Mouse (Mus musculus): Measurements from ENCODE around the gene Cr2. TPM values are rescaled to one million over a fixed set of nuclear protein-coding genes. Genes with fewer than 3 reads are reported as not detected.
A peak's percentile ranks its signal among the peaks of the same experiment; 100 is the strongest.

The Cr2 gene
- polyA plus RNA-seq, 1 experiment from 2014 or later = 2.7 TPM

DNA sequence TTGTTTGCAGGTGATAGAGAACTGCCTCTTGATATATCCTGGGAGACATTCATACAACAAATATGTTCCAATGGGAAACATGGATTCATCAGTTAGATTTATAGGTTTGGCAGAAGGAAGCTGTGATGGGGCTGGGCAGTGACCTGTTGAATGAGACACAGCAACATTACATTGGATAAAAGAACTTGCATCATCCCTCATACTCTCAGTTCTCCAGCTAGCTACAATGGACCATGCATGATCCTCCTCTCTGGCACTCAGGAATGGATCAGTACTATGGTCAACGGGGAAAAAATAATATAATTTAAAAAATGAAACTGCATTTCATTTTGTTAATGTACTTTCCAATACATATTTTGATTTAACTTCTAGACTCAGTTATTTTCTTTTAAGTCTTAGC lies 46.6 kb downstream of the Cr2 start:
- H3K9ac ChIP-seq (replicated peaks; ENCODE audit: low read length) = no peak overlapping the region
- ATAC-seq (ENCODE audit: low FRiP score, low TSS enrichment) = no peak
- H3K4me3 ChIP-seq (ENCODE audit: low read length) = peak overlapping the region; percentile 19; the same call in 1 of the 2 replicates
- whole genome bisulfite sequencing = 79% methylated on average over 1 of the region's 1 CpGs
- H3K27ac ChIP-seq (ENCODE audit: low read length) = no peak overlapping the region
- H3K36me3 ChIP-seq (ENCODE audit: insufficient read depth, low read length) = peaks cover 18% of the 10 kb centered on the region; the same call in 1 of the 2 replicates
- H3K9me3 ChIP-seq (ENCODE audit: low read length) = no peaks in the 10 kb centered on the region
- peaks cover 3% of the 10 kb centered on the region; the same call in 1 of the 2 replicates for H3K4me1 ChIP-seq (ENCODE audit: insufficient read depth, low read length)
- no peaks in the 10 kb centered on the region for H3K27me3 ChIP-seq (ENCODE audit: insufficient read depth, low read length)
- H3K4me2 ChIP-seq (replicated peaks; ENCODE audit: low read depth, low read length) = peak overlapping the region; percentile 27

- H3K9ac ChIP-seq (replicated peaks; ENCODE audit: low read length) = no peak overlapping the region
- H3K27ac ChIP-seq (ENCODE audit: low read length) = no peak overlapping the region
- no peak overlapping the region for H3K4me3 ChIP-seq (ENCODE audit: low read length)
- ATAC-seq (ENCODE audit: low FRiP score, low TSS enrichment) = no peak
- no peak overlapping the region for H3K4me2 ChIP-seq (replicated peaks; ENCODE audit: low read depth, low read length)
- no peaks in the 10 kb centered on the region for H3K27me3 ChIP-seq (ENCODE audit: insufficient read depth, low read length)
- H3K36me3 ChIP-seq (ENCODE audit: insufficient read depth, low read length) = peaks cover 25% of the 10 kb centered on the region; the same call in 1 of the 2 replicates
- WGBS = 94% methylated on average over 1 of the region's 1 CpGs
- no peaks in the 10 kb centered on the region for H3K9me3 ChIP-seq (ENCODE audit: low read length)
- H3K4me1 ChIP-seq (ENCODE audit: insufficient read depth, low read length) = no peaks in the 10 kb centered on the region
Measured at GRCm38 (mm10) chr1:195114414-195114813, 62.1 kb downstream of the Cr2 start.

DNA sequence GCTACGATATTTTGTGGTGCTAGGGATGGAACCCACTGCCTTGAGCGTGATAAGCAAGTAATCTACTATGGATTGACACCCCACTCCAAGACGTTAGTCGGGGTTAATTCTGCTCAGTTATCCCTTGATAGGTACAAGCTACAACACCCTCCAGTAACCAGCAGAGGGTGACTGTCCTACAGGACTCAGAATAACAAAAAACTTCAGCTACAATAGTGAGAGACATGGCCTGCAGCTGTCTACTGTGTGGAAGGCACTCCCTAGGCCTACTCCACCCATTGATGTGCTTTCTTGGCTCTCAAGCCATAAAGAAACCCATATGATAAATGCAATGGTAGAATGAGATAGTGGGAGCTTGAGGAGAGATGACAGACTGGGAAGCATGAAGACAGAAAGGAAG lies 62.9 kb downstream of the Cr2 start:
- Histone ChIP-seq H3K36me3 (ENCODE audit: insufficient read depth, low read length) (peaks cover 25% of the 10 kb centered on the region; the same call in 1 of the 2 replicates), H3K9me3 (ENCODE audit: low read length) (no peaks in the 10 kb centered on the region), H3K9ac (replicated peaks; ENCODE audit: low read length) (no peak overlapping the region), H3K4me1 (ENCODE audit: insufficient read depth, low read length) (no peaks in the 10 kb centered on the region), H3K27me3 (ENCODE audit: insufficient read depth, low read length) (no peaks in the 10 kb centered on the region), H3K27ac (ENCODE audit: low read length) (no peak overlapping the region), H3K4me3 (ENCODE audit: low read length) (no peak overlapping the region), H3K4me2 (replicated peaks; ENCODE audit: low read depth, low read length) (no peak overlapping the region)
- ATAC-seq (ENCODE audit: low FRiP score, low TSS enrichment) = no peak
- WGBS = 89% methylated on average over 4 of the region's 4 CpGs

- Histone ChIP-seq H3K9ac (replicated peaks; ENCODE audit: low read length) (no peak overlapping the region), H3K9me3 (ENCODE audit: low read length) (no peaks in the 10 kb centered on the region), H3K27ac (ENCODE audit: low read length) (no peak overlapping the region), H3K4me1 (ENCODE audit: insufficient read depth, low read length) (no peaks in the 10 kb centered on the region), H3K4me2 (replicated peaks; ENCODE audit: low read depth, low read length) (no peak overlapping the region), H3K4me3 (ENCODE audit: low read length) (no peak overlapping the region), H3K27me3 (ENCODE audit: insufficient read depth, low read length) (no peaks in the 10 kb centered on the region), H3K36me3 (ENCODE audit: insufficient read depth, low read length) (peaks cover 27% of the 10 kb centered on the region)
- 53% methylated on average over 4 of the region's 4 CpGs for WGBS
- no peak for ATAC-seq (ENCODE audit: low FRiP score, low TSS enrichment)
Measured at GRCm38 (mm10) chr1:195100693-195101092, 75.8 kb downstream of the Cr2 start.

DNA sequence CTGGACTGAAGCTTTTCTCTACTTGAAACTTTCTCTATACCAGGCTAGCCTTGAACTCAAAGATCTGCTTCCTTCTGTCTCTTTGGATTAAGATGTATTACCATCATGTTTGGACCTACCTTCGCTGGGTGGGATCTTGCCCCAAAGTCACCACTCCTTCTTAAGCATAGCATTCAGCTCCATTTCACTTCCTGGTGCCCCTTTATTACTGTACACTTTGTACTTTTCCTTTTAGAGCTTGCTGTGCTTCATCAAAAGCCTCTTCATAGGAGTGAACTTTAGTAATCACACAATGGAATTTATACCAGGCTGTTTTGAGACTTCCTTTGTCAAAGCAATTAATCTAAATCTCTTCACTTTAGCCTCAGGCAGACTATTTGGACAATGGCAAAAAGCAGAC lies 78.5 kb downstream of the Cr2 start:
- Histone ChIP-seq H3K9me3 (ENCODE audit: low read length) (no peaks in the 10 kb centered on the region), H3K4me1 (ENCODE audit: insufficient read depth, low read length) (no peaks in the 10 kb centered on the region), H3K4me3 (ENCODE audit: low read length) (no peak overlapping the region), H3K4me2 (replicated peaks; ENCODE audit: low read depth, low read length) (no peak overlapping the region), H3K27me3 (ENCODE audit: insufficient read depth, low read length) (no peaks in the 10 kb centered on the region), H3K36me3 (ENCODE audit: insufficient read depth, low read length) (peaks cover 19% of the 10 kb centered on the region; the same call in 1 of the 2 replicates), H3K27ac (ENCODE audit: low read length) (no peak overlapping the region), H3K9ac (replicated peaks; ENCODE audit: low read length) (no peak overlapping the region)
- no peak for ATAC-seq (ENCODE audit: low FRiP score, low TSS enrichment)
- 100% methylated on average over 1 of the region's 1 CpGs for WGBS

DNA sequence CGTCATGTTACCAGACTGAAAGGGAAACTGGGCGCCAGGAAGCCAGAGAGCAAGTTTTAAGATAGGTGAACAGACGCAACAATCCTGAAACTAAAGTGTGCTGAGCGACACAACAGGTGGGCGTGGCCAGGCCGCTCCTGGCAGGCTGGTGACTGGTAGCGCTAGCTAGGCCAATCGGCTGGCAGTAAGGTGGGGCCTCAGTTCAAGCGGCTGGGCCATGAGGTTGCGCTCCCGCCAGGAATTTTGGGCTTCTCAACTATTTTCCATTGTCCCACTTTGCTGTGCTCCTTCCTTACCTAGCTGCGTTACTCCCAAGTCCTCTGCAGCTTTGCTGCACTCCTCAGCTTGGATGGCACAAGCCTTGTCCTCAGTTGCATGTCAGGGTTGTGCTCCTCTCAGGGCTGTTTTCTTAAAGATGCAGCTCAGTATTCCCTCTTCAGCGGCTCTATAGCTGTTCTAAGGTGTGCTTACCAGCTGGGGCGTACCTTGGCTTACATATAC lies 84.2 kb downstream of the Cr2 start, which contains the start of gene Cd46:
Gene Cd46 (minus strand): TSS at position 30 of the 501 bp plus-strand sequence.
- Histone ChIP-seq H3K4me1 (ENCODE audit: insufficient read depth, low read length) (peaks cover 9% of the 10 kb centered on the region), H3K4me2 (replicated peaks; ENCODE audit: low read depth, low read length) (peak within 1 kb of the TSS; percentile 74), H3K9ac (replicated peaks; ENCODE audit: low read length) (peak within 1 kb of the TSS; percentile 73), H3K9me3 (ENCODE audit: low read length) (no peaks in the 10 kb centered on the region), H3K27ac (ENCODE audit: low read length) (peak within 1 kb of the TSS; percentile 61), H3K4me3 (ENCODE audit: low read length) (peak within 1 kb of the TSS; percentile 59), H3K36me3 (ENCODE audit: insufficient read depth, low read length) (0 out of 2 replicates have a peak, but pooled peaks cover 5% of the 10 kb centered on the region), H3K27me3 (ENCODE audit: insufficient read depth, low read length) (no peaks in the 10 kb centered on the region)
- peak; percentile 99 for ATAC-seq (ENCODE audit: low FRiP score, low TSS enrichment)
- 3% methylated on average over 14 of the region's 14 CpGs for WGBS

- H3K9ac ChIP-seq (replicated peaks; ENCODE audit: low read length) = peak overlapping the region; percentile 73
- peak overlapping the region; percentile 61 for H3K27ac ChIP-seq (ENCODE audit: low read length)
- 0 out of 2 replicates have a peak, but pooled peaks cover 5% of the 10 kb centered on the region for H3K36me3 ChIP-seq (ENCODE audit: insufficient read depth, low read length)
Measured at GRCm38 (mm10) chr1:195091699-195092219, 84.8 kb downstream of the Cr2 start.

More at GRCm38 (mm10) chr1:195091699-195092219, 84.8 kb downstream of the Cr2 start:
- ATAC-seq (ENCODE audit: low FRiP score, low TSS enrichment) = peak; percentile 92
- WGBS = 19% methylated on average over 11 of the region's 11 CpGs
- H3K27me3 ChIP-seq (ENCODE audit: insufficient read depth, low read length) = no peaks in the 10 kb centered on the region
- H3K4me3 ChIP-seq (ENCODE audit: low read length) = peak overlapping the region; percentile 59
- no peaks in the 10 kb centered on the region for H3K9me3 ChIP-seq (ENCODE audit: low read length)
- H3K4me2 ChIP-seq (replicated peaks; ENCODE audit: low read depth, low read length) = peak overlapping the region; percentile 74
- H3K4me1 ChIP-seq (ENCODE audit: insufficient read depth, low read length) = peaks cover 9% of the 10 kb centered on the region

Other genes with a start within 250 kb of the Cr2 start
- 106 and 114 TPM in 2 replicates for gene Cd34, start 237.9 kb downstream of the Cr2 start, polyA plus RNA-seq (2015; fragmentation: Nextera tagmentation; extraction: Ambion mirVana)
- gene Cd46, start 84.5 kb downstream of the Cr2 start, polyA plus RNA-seq (2015; fragmentation: Nextera tagmentation; extraction: Ambion mirVana) = 0.96 and 1.1 TPM in 2 replicates
- gene Cr1l, start 45.1 kb downstream of the Cr2 start, polyA plus RNA-seq (2015; fragmentation: Nextera tagmentation; extraction: Ambion mirVana) = 75.7 and 82.5 TPM in 2 replicates

All from kidney, embryonic 16.5 days (tissue).